Mouse (Mus musculus): ENCODE data around the gene Hagh. TPM values are rescaled to one million over a fixed set of nuclear protein-coding genes. Genes with fewer than 3 reads are reported as not detected.

Gene Hagh
- polyA plus RNA-seq, 1 experiment from 2014 or later: 35.2 TPM

DNA sequence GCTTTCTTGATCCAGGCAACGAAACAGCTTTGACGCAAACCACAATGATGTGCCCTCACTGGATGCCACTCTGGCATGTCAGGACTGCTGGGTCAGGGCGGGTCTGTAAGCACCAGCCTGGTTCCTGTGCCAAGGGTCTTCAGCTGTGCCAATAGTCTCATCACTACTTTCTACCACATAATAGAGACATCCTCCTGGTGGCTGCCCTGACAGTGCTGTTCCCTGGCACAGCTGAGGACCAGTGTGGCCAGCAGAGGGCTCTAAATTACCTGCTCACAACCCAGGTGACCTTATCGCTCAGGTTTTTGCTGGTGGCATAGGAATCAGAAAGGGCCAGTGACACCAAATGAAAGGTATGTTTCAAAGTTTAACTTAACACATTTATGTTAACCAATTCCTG, 1.2 kb downstream of the Hagh start:
- WGBS: 53% methylated on average over 4 of the region's 4 CpGs
- Histone ChIP-seq H3K4me2 (replicated peaks; ENCODE audit: low read depth, low read length) (no peak overlapping the region), H3K9me3 (ENCODE audit: control insufficient read depth, low read depth, low read length) (no peaks in the 10 kb centered on the region), H3K27ac (ENCODE audit: low read length) (no peak overlapping the region), H3K27me3 (ENCODE audit: control insufficient read depth, insufficient read depth, low read length) (no peaks in the 10 kb centered on the region), H3K4me3 (ENCODE audit: low read depth, low read length) (no peak overlapping the region), H3K9ac (replicated peaks; ENCODE audit: low read depth, low read length) (no peak overlapping the region), H3K36me3 (ENCODE audit: control insufficient read depth, insufficient read depth, low read length) (no peaks in the 10 kb centered on the region), H3K4me1 (ENCODE audit: control insufficient read depth, insufficient read depth, low read length) (no peaks in the 10 kb centered on the region)
- no peak for ATAC-seq (ENCODE audit: insufficient number of reproducible peaks, insufficient read depth, low FRiP score, low read depth)

DNA sequence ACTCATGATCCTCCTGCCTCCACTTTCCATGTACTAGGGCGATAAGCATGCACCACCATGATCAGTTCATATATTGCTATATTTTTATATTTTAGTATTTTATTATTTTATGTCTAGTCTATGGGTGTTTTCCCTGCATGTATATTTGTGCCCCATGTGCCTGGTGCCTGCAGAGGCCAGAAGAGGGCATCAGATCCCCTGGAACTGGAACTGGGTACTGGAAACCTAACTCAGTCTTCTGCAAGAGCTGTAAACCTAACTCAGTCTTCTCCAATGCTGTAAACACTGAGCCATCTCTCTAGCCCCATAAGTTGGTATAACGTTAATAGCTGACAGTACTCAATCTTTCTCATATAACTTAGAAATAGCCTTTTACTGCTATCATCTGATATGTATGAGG, 2.7 kb downstream of the Hagh start:
- no peaks in the 10 kb centered on the region for H3K9me3 ChIP-seq (ENCODE audit: control insufficient read depth, low read depth, low read length)
- 50% methylated on average over 2 of the region's 2 CpGs for WGBS
- no peak overlapping the region for H3K4me3 ChIP-seq (ENCODE audit: low read depth, low read length)
- no peak overlapping the region for H3K4me2 ChIP-seq (replicated peaks; ENCODE audit: low read depth, low read length)
- H3K27me3 ChIP-seq (ENCODE audit: control insufficient read depth, insufficient read depth, low read length): no peaks in the 10 kb centered on the region
- no peaks in the 10 kb centered on the region for H3K4me1 ChIP-seq (ENCODE audit: control insufficient read depth, insufficient read depth, low read length)
- H3K9ac ChIP-seq (replicated peaks; ENCODE audit: low read depth, low read length): no peak overlapping the region
- no peaks in the 10 kb centered on the region for H3K36me3 ChIP-seq (ENCODE audit: control insufficient read depth, insufficient read depth, low read length)
- ATAC-seq (ENCODE audit: insufficient number of reproducible peaks, insufficient read depth, low FRiP score, low read depth): no peak
- H3K27ac ChIP-seq (ENCODE audit: low read length): no peak overlapping the region

- Histone ChIP-seq H3K9ac (replicated peaks; ENCODE audit: low read depth, low read length) (no peak overlapping the region), H3K4me1 (ENCODE audit: control insufficient read depth, insufficient read depth, low read length) (peaks cover 6% of the 10 kb centered on the region; the same call in 1 of the 2 replicates), H3K9me3 (ENCODE audit: control insufficient read depth, low read depth, low read length) (no peaks in the 10 kb centered on the region), H3K27me3 (ENCODE audit: control insufficient read depth, insufficient read depth, low read length) (no peaks in the 10 kb centered on the region), H3K27ac (ENCODE audit: low read length) (no peak overlapping the region), H3K36me3 (ENCODE audit: control insufficient read depth, insufficient read depth, low read length) (no peaks in the 10 kb centered on the region), H3K4me2 (replicated peaks; ENCODE audit: low read depth, low read length) (no peak overlapping the region), H3K4me3 (ENCODE audit: low read depth, low read length) (no peak overlapping the region)
- no peak for ATAC-seq (ENCODE audit: insufficient number of reproducible peaks, insufficient read depth, low FRiP score, low read depth)
- 44% methylated on average over 9 of the region's 9 CpGs for WGBS
These were observed 4.6 kb downstream of the Hagh start for GRCm38 (mm10) chr17:24844525-24844924.

DNA sequence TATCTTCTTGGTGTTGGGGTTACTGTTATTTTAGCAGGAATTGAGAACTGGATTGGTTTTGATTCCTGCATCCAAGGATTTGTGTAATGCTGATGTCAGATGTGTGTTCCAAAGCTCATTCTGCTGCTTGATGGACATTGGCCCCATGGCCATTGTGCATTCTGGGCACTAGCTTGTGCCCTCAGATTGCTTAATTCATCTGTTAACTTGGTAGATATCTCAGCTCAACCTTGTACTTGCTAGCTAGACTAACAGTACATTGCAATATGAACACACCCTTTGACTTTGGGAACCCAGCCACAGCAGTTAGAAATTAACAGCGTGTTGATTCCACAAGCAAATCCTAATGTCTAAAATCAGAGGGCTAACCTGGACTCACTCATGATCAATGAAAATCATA, 7.4 kb downstream of the Hagh start:
- H3K4me3 ChIP-seq (ENCODE audit: low read depth, low read length): no peak overlapping the region
- H3K27me3 ChIP-seq (ENCODE audit: control insufficient read depth, insufficient read depth, low read length): no peaks in the 10 kb centered on the region
- no peak overlapping the region for H3K27ac ChIP-seq (ENCODE audit: low read length)
- no peak overlapping the region for H3K4me2 ChIP-seq (replicated peaks; ENCODE audit: low read depth, low read length)
- H3K9me3 ChIP-seq (ENCODE audit: control insufficient read depth, low read depth, low read length): no peaks in the 10 kb centered on the region
- H3K4me1 ChIP-seq (ENCODE audit: control insufficient read depth, insufficient read depth, low read length): peaks cover 6% of the 10 kb centered on the region; the same call in 1 of the 2 replicates
- no peaks in the 10 kb centered on the region for H3K36me3 ChIP-seq (ENCODE audit: control insufficient read depth, insufficient read depth, low read length)
- no peak overlapping the region for H3K9ac ChIP-seq (replicated peaks; ENCODE audit: low read depth, low read length)
- no peak for ATAC-seq (ENCODE audit: insufficient number of reproducible peaks, insufficient read depth, low FRiP score, low read depth)
- WGBS: 90% methylated on average over 1 of the region's 1 CpGs

DNA sequence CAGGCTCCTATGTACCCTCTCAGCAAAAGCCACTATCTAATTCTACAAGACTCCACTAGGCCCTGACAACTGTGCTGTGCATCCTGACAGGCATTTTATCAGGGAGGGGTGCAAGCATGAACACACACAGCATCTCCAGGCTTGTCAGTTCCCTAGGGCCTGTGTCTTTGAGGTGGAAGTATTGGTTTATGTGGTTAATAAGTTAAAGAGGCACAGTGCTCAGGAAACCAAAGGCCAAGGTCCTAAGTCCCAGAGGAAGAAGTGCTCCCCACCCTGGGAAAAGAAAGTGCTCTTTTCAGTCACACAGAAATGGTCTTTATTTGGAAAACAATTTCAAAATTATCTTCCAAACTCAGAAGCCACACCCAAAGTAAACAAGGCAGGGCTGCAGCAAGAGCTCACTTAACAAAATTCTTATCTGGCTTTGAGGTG, 8.7 kb downstream of the Hagh start:
- peak overlapping the region; percentile 63; the same call in 1 of the 2 replicates for H3K4me3 ChIP-seq (ENCODE audit: low read depth, low read length)
- no peak for ATAC-seq (ENCODE audit: insufficient number of reproducible peaks, insufficient read depth, low FRiP score, low read depth)
- H3K4me2 ChIP-seq (replicated peaks; ENCODE audit: low read depth, low read length): peak overlapping the region; percentile 67
- H3K4me1 ChIP-seq (ENCODE audit: control insufficient read depth, insufficient read depth, low read length): peaks cover 6% of the 10 kb centered on the region; the same call in 1 of the 2 replicates
- no peaks in the 10 kb centered on the region for H3K27me3 ChIP-seq (ENCODE audit: control insufficient read depth, insufficient read depth, low read length)
- no peaks in the 10 kb centered on the region for H3K36me3 ChIP-seq (ENCODE audit: control insufficient read depth, insufficient read depth, low read length)
- no peak overlapping the region for H3K27ac ChIP-seq (ENCODE audit: low read length)
- H3K9me3 ChIP-seq (ENCODE audit: control insufficient read depth, low read depth, low read length): no peaks in the 10 kb centered on the region
- H3K9ac ChIP-seq (replicated peaks; ENCODE audit: low read depth, low read length): no peak overlapping the region

DNA sequence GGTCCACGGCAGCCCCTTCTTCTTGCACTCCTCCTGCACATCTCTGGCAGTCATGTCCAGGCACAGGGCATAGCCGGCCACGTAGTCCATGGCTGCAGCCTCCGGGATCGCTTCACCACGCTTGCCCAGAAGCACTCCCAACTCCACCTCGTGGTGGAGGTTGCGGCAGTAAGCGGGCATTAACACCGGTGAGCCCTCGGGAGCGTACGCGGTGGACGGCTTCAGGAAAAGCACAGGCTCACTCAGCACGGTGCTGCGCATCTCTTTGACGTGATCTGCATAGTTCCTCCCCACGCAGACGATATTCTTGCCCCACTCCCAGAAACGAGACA, 9.8 kb downstream of the Hagh start:
- under 1% methylated on average over 21 of the region's 21 CpGs for WGBS
- Histone ChIP-seq H3K9ac (replicated peaks; ENCODE audit: low read depth, low read length) (peak overlapping the region; percentile 45), H3K4me3 (ENCODE audit: low read depth, low read length) (peak overlapping the region; percentile 63), H3K4me1 (ENCODE audit: control insufficient read depth, insufficient read depth, low read length) (peaks cover 6% of the 10 kb centered on the region; the same call in 1 of the 2 replicates), H3K36me3 (ENCODE audit: control insufficient read depth, insufficient read depth, low read length) (peaks cover 3% of the 10 kb centered on the region; the same call in 1 of the 2 replicates), H3K27me3 (ENCODE audit: control insufficient read depth, insufficient read depth, low read length) (no peaks in the 10 kb centered on the region), H3K27ac (ENCODE audit: low read length) (peak overlapping the region; percentile 88), H3K9me3 (ENCODE audit: control insufficient read depth, low read depth, low read length) (no peaks in the 10 kb centered on the region), H3K4me2 (replicated peaks; ENCODE audit: low read depth, low read length) (peak overlapping the region; percentile 67)
- ATAC-seq (ENCODE audit: insufficient number of reproducible peaks, insufficient read depth, low FRiP score, low read depth): peak; percentile 66

GRCm38 (mm10) chr17:24850065-24850772, 10.3 kb downstream of the Hagh start, which contains the start of gene Fahd1:
Gene Fahd1, minus strand, starts transcription at chr17:24850364.
- H3K4me2 ChIP-seq (replicated peaks; ENCODE audit: low read depth, low read length): peak within 1 kb of the TSS; percentile 73
- peak within 1 kb of the TSS; percentile 45 for H3K9ac ChIP-seq (replicated peaks; ENCODE audit: low read depth, low read length)
- H3K4me3 ChIP-seq (ENCODE audit: low read depth, low read length): peak within 1 kb of the TSS; percentile 63
- H3K4me1 ChIP-seq (ENCODE audit: control insufficient read depth, insufficient read depth, low read length): peaks cover 6% of the 10 kb centered on the region; the same call in 1 of the 2 replicates
- H3K9me3 ChIP-seq (ENCODE audit: control insufficient read depth, low read depth, low read length): no peaks in the 10 kb centered on the region
- ATAC-seq (ENCODE audit: insufficient number of reproducible peaks, insufficient read depth, low FRiP score, low read depth): peak; percentile 100
- H3K36me3 ChIP-seq (ENCODE audit: control insufficient read depth, insufficient read depth, low read length): peaks cover 5% of the 10 kb centered on the region; the same call in 1 of the 2 replicates
- peak within 1 kb of the TSS; percentile 88 for H3K27ac ChIP-seq (ENCODE audit: low read length)
- H3K27me3 ChIP-seq (ENCODE audit: control insufficient read depth, insufficient read depth, low read length): no peaks in the 10 kb centered on the region
- WGBS: under 1% methylated on average over 58 of the region's 58 CpGs

DNA sequence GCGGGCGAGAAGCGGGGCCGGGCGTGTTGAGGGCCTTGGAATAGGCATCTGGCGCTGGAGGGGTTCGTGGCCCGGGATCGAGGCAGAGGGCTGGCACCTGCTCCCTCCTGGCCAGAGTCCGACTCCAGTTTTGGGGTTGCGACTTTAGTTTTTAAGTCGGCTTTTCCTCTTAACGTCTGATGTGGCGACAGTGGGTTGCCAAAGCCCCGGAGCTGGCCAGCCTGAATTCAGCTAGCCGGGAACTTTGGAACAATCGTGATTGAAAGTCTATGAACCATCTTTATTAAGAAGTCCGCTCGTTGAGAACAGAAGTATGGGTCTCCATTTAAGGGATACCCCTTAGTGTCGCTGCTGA, 10.8 kb downstream of the Hagh start:
- 2% methylated on average over 20 of the region's 20 CpGs for WGBS
- no peak overlapping the region for H3K27ac ChIP-seq (ENCODE audit: low read length)

More for the DNA sequence above, 10.8 kb downstream of the Hagh start:
- Histone ChIP-seq H3K27me3 (ENCODE audit: control insufficient read depth, insufficient read depth, low read length) (no peaks in the 10 kb centered on the region), H3K4me3 (ENCODE audit: low read depth, low read length) (peak overlapping the region; percentile 63), H3K9ac (replicated peaks; ENCODE audit: low read depth, low read length) (peak overlapping the region; percentile 33; the same call in 1 of the 2 replicates), H3K36me3 (ENCODE audit: control insufficient read depth, insufficient read depth, low read length) (peaks cover 8% of the 10 kb centered on the region; the same call in 1 of the 2 replicates), H3K4me1 (ENCODE audit: control insufficient read depth, insufficient read depth, low read length) (peaks cover 6% of the 10 kb centered on the region; the same call in 1 of the 2 replicates), H3K4me2 (replicated peaks; ENCODE audit: low read depth, low read length) (peak overlapping the region; percentile 73), H3K9me3 (ENCODE audit: control insufficient read depth, low read depth, low read length) (no peaks in the 10 kb centered on the region)
- ATAC-seq (ENCODE audit: insufficient number of reproducible peaks, insufficient read depth, low FRiP score, low read depth): no peak
